Mouse (Mus musculus): ENCODE measurements around the gene Hist1h4h. TPM values are rescaled to one million over a fixed set of nuclear protein-coding genes. Genes with fewer than 3 reads are reported as not detected.

Hist1h4h gene
- polyA plus RNA-seq, 2 experiments = 5.3 to 24.1 TPM

GRCm38 (mm10) chr13:23502916-23503315, 27.9 kb upstream of the Hist1h4h start:
- Histone ChIP-seq H3K9ac (replicated peaks) (no peak overlapping the region), H3K4me1 (replicated peaks; ENCODE audit: control insufficient read depth in 2 of 2, insufficient read depth in 2 of 2, low read length in 1 of 2) (peaks cover 28 to 47% of the 10 kb centered on the region in 2 experiments), H3K4me2 (ENCODE audit: low read depth) (no peak overlapping the region; the same call in 1 of the 2 replicates), H3K27ac (no peak overlapping the region), H3K9me3 (ENCODE audit: control insufficient read depth, low read length) (no peaks in the 10 kb centered on the region), H3K36me3 (replicated peaks; ENCODE audit: control insufficient read depth, insufficient read depth, low read depth) (no peaks in the 10 kb centered on the region), H3K27me3 (ENCODE audit: control insufficient read depth, insufficient read depth, low read length) (no peaks in the 10 kb centered on the region), H3K4me3 (ENCODE audit: insufficient read depth in 1 of 2, low read depth in 2 of 2, low read length in 2 of 2) (no peak overlapping the region)
- no peak for ATAC-seq (ENCODE audit: insufficient read depth)
- WGBS (ENCODE audit: insufficient replicate concordance) = 57% methylated on average over 4 of the region's 4 CpGs
- no peak for DNase-seq (ENCODE audit: low read depth in 3 of 3, low spot score in 3 of 3)
- no peak for TF ChIP-seq CTCF (IDR thresholded peaks at IDR 0.05; ENCODE audit: low read depth)

- H3K9ac ChIP-seq (replicated peaks) = no peak overlapping the region; the same call in 1 of the 2 replicates
- no peaks in the 10 kb centered on the region for H3K9me3 ChIP-seq (ENCODE audit: control insufficient read depth, low read length)
- H3K36me3 ChIP-seq (replicated peaks; ENCODE audit: control insufficient read depth, insufficient read depth, low read depth) = no peaks in the 10 kb centered on the region
- under 1% methylated on average over 9 of the region's 9 CpGs for WGBS (ENCODE audit: insufficient replicate concordance)
- no peak for ATAC-seq (ENCODE audit: insufficient read depth)
- peak overlapping the region in 1 of 2 experiments; percentile 23; a peak in 1 of 4 replicates for H3K4me3 ChIP-seq (ENCODE audit: insufficient read depth in 1 of 2, low read depth in 2 of 2, low read length in 2 of 2)
- TF ChIP-seq EP300 (IDR thresholded peaks at IDR 0.05; ENCODE audit: low read depth) (no peak; the same call in 1 of the 2 replicates), CTCF (IDR thresholded peaks at IDR 0.05; ENCODE audit: low read depth) (no peak)
- no peaks in the 10 kb centered on the region for H3K27me3 ChIP-seq (ENCODE audit: control insufficient read depth, insufficient read depth, low read length)
- peaks cover 28 to 43% of the 10 kb centered on the region in 2 experiments for H3K4me1 ChIP-seq (replicated peaks; ENCODE audit: control insufficient read depth in 2 of 2, insufficient read depth in 2 of 2, low read length in 1 of 2)
- H3K27ac ChIP-seq = no peak overlapping the region
- peak in 1 of 3 experiments; percentile 67 for DNase-seq (ENCODE audit: low read depth in 3 of 3, low spot score in 3 of 3)
- H3K4me2 ChIP-seq (ENCODE audit: low read depth) = peak overlapping the region; percentile 57
Measured at GRCm38 (mm10) chr13:23503797-23504196, 27.1 kb upstream of the Hist1h4h start.

GRCm38 (mm10) chr13:23505662-23506345, 25.0 kb upstream of the Hist1h4h start:
- Histone ChIP-seq H3K9me3 (ENCODE audit: control insufficient read depth, low read length) (no peaks in the 10 kb centered on the region), H3K27ac (peak overlapping the region; percentile 35), H3K27me3 (ENCODE audit: control insufficient read depth, insufficient read depth, low read length) (no peaks in the 10 kb centered on the region), H3K9ac (replicated peaks) (peak overlapping the region; percentile 74), H3K4me1 (replicated peaks; ENCODE audit: control insufficient read depth in 2 of 2, insufficient read depth in 2 of 2, low read length in 1 of 2) (peaks cover 28 to 37% of the 10 kb centered on the region in 2 experiments), H3K4me2 (ENCODE audit: low read depth) (peak overlapping the region; percentile 75), H3K4me3 (ENCODE audit: insufficient read depth in 1 of 2, low read depth in 2 of 2, low read length in 2 of 2) (peak overlapping the region; percentile 53 to 54), H3K36me3 (replicated peaks; ENCODE audit: control insufficient read depth, insufficient read depth, low read depth) (no peaks in the 10 kb centered on the region)
- TF ChIP-seq EP300 (IDR thresholded peaks at IDR 0.05; ENCODE audit: low read depth) = no peak
- TF ChIP-seq CTCF (IDR thresholded peaks at IDR 0.05; ENCODE audit: low read depth) = no peak
- WGBS (ENCODE audit: insufficient replicate concordance) = 3% methylated on average over 14 of the region's 14 CpGs
- no peak for DNase-seq (ENCODE audit: low read depth in 3 of 3, low spot score in 3 of 3)
- peak; percentile 48 for ATAC-seq (ENCODE audit: insufficient read depth)

GRCm38 (mm10) chr13:23506351-23506750, 24.5 kb upstream of the Hist1h4h start:
- H3K9me3 ChIP-seq (ENCODE audit: control insufficient read depth, low read length) = no peaks in the 10 kb centered on the region
- peak; percentile 64; the same call in 1 of the 2 replicates for ATAC-seq (ENCODE audit: insufficient read depth)
- H3K27me3 ChIP-seq (ENCODE audit: control insufficient read depth, insufficient read depth, low read length) = no peaks in the 10 kb centered on the region
- TF ChIP-seq CTCF (IDR thresholded peaks at IDR 0.05; ENCODE audit: low read depth) (no peak), EP300 (IDR thresholded peaks at IDR 0.05; ENCODE audit: low read depth) (0 out of 2 replicates have a peak, but pooled peaks have one; percentile 10)
- peaks cover 28 to 37% of the 10 kb centered on the region in 2 experiments for H3K4me1 ChIP-seq (replicated peaks; ENCODE audit: control insufficient read depth in 2 of 2, insufficient read depth in 2 of 2, low read length in 1 of 2)
- peak overlapping the region; percentile 74; the same call in 1 of the 2 replicates for H3K9ac ChIP-seq (replicated peaks)
- peak overlapping the region; percentile 53 to 54; a peak in 3 of 4 replicates for H3K4me3 ChIP-seq (ENCODE audit: insufficient read depth in 1 of 2, low read depth in 2 of 2, low read length in 2 of 2)
- no peak overlapping the region for H3K27ac ChIP-seq
- H3K36me3 ChIP-seq (replicated peaks; ENCODE audit: control insufficient read depth, insufficient read depth, low read depth) = no peaks in the 10 kb centered on the region
- WGBS (ENCODE audit: insufficient replicate concordance) = under 1% methylated on average over 13 of the region's 13 CpGs
- peak overlapping the region; percentile 75 for H3K4me2 ChIP-seq (ENCODE audit: low read depth)
- no peak for DNase-seq (ENCODE audit: low read depth in 3 of 3, low spot score in 3 of 3)

GRCm38 (mm10) chr13:23506819-23507515, 23.9 kb upstream of the Hist1h4h start:
- peak; percentile 42; the same call in 1 of the 2 replicates for ATAC-seq (ENCODE audit: insufficient read depth)
- Histone ChIP-seq H3K9ac (replicated peaks) (peak overlapping the region; percentile 9; the same call in 1 of the 2 replicates), H3K36me3 (replicated peaks; ENCODE audit: control insufficient read depth, insufficient read depth, low read depth) (no peaks in the 10 kb centered on the region), H3K27ac (no peak overlapping the region), H3K4me1 (replicated peaks; ENCODE audit: control insufficient read depth in 2 of 2, insufficient read depth in 2 of 2, low read length in 1 of 2) (peaks cover 25 to 34% of the 10 kb centered on the region in 2 experiments), H3K9me3 (ENCODE audit: control insufficient read depth, low read length) (no peaks in the 10 kb centered on the region), H3K4me3 (ENCODE audit: insufficient read depth in 1 of 2, low read depth in 2 of 2, low read length in 2 of 2) (peak overlapping the region; percentile 38 to 53), H3K27me3 (ENCODE audit: control insufficient read depth, insufficient read depth, low read length) (no peaks in the 10 kb centered on the region), H3K4me2 (ENCODE audit: low read depth) (peak overlapping the region; percentile 75)
- 10% methylated on average over 14 of the region's 14 CpGs for WGBS (ENCODE audit: insufficient replicate concordance)
- no peak for DNase-seq (ENCODE audit: low read depth in 3 of 3, low spot score in 3 of 3)
- TF ChIP-seq CTCF (IDR thresholded peaks at IDR 0.05; ENCODE audit: low read depth) (no peak), EP300 (IDR thresholded peaks at IDR 0.05; ENCODE audit: low read depth) (no peak)
